Mouse (Mus musculus) kidney, embryonic 14.5 days (tissue): Measurements from ENCODE around the gene Commd1. TPM values are rescaled to one million over a fixed set of nuclear protein-coding genes. Genes with fewer than 3 reads are reported as not detected.

ENCODE experiments used
- ATAC-seq: fragments of 200-750 bp; cut with Nextera tagmentation; 2 replicates; pipeline ENCODE4 v1.8.0; 2017; ENCODE audit warnings: moderate number of reproducible peaks, mild to moderate bottlenecking, moderate TSS enrichment, moderate library complexity; ENCODE audit not compliant: low FRiP score, low TSS enrichment
- H3K27ac ChIP-seq: fragments of 300-500 bp; sonication (generic); 2 replicates; pipeline ENCODE4 v1.5.1; 2014; ENCODE audit warnings: low read depth, mild to moderate bottlenecking, low read length, moderate library complexity, mixed read lengths
- H3K27me3 ChIP-seq: fragments of 300-500 bp; sonication (generic); 2 replicates; pipeline ENCODE4 v1.6.1; 2014; ENCODE audit warnings: mild to moderate bottlenecking, low read length; ENCODE audit not compliant: control insufficient read depth, insufficient read depth
- H3K36me3 ChIP-seq: fragments of 300-500 bp; sonication (generic); 2 replicates; pipeline ENCODE4 v1.6.1; 2014; ENCODE audit warnings: low read length, mixed read lengths; ENCODE audit not compliant: control insufficient read depth, insufficient read depth
- H3K4me1 ChIP-seq: fragments of 300-500 bp; sonication (generic); 2 replicates; pipeline ENCODE4 v1.6.1; 2014; ENCODE audit warnings: low read length, mixed read lengths; ENCODE audit not compliant: control insufficient read depth, insufficient read depth
- H3K4me2 ChIP-seq: fragments of 300-500 bp; sonication (generic); replicated peaks from 2 replicates; pipeline ENCODE4 v1.6.1; 2014; ENCODE audit warnings: low read depth, mild to moderate bottlenecking, low read length
- H3K4me3 ChIP-seq: fragments of 300-500 bp; sonication (generic); 2 replicates; pipeline ENCODE4 v1.5.1; 2014; ENCODE audit warnings: mild to moderate bottlenecking, low read length
- H3K9ac ChIP-seq: fragments of 300-500 bp; sonication (generic); 2 replicates; pipeline ENCODE4 v1.6.1; 2014; ENCODE audit warnings: low read depth, mild to moderate bottlenecking, low read length, moderate library complexity
- H3K9me3 ChIP-seq: fragments of 300-500 bp; sonication (generic); 2 replicates; pipeline ENCODE4 v1.6.1; 2016; ENCODE audit warnings: low read length; ENCODE audit not compliant: control insufficient read depth
- WGBS: fragments of 180-500 bp; shearing (Covaris S2); extraction: QIAGEN DNeasy Blood & Tissue Kit; methylation state at CpG from one replicate; pipeline ENCODE4 v1.1.7; 2014; 5-methylcytosine and 5-hydroxymethylcytosine counted together
- polyA plus RNA-seq: library from polyadenylated mRNA; unstranded; fragments of >200 nt; fragmentation: Nextera tagmentation; extraction: Ambion mirVana; gene quantifications from 2 replicates; pipeline ENCODE4 v1.2.1, GENCODE M21; 2014

Gene Commd1
- polyA plus RNA-seq, 1 experiment from 2014 or later, result 398 TPM

DNA sequence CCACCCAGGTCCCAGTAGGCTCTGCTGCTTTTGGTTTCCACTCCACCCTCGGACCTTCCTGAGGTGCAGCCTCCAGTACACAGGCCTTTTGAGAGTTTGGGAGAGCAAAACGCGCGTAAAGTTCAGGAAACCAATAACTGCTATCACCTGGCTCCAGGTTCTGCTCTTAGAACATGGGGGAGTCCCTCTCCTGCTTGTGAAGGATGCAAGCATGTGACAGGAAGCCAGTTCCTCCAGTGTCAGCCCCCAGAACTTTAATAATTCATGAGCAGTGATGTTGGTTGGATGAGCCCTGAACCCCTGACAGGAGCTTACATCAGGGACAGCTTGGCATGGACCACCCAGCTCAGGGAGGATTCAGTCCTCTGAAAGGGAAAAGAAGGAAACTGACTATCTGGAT lies 102.5 kb downstream of the Commd1 start:
- no peak for ATAC-seq

DNA sequence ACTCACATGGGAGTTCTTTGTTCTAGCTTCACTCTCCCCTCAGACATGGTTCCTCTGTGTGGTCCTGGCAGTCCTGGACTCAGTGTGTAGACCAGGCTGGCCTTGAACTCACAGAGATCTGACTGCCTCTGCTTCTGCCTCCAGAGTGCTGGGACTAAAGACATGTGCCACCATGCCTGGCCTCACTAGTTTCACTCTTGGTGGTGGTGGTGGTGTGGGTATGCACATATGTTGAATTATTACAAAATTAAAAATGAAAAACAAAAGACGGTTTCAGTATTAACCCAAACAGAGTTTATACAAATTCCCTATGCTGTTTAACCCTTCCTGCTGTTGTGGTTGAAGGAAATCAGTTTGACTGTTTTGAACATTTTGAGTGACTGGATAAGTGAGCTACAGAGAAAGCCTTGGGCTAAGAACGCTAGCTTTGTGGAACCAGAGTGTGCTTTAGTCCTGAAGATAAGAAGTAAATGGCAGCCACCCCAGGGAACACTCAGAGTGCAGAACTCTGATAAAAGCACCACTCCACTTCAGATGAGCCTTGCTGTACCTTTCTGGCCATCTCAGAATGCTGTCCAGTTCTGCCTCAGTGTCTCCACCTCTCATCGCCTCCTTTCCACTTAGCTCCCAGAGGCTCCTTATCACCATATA lies 105.4 kb downstream of the Commd1 start:
- H3K9me3 ChIP-seq, result no peaks in the 10 kb centered on the region
- no peak overlapping the region for H3K4me2 ChIP-seq
- no peak for ATAC-seq
- H3K4me3 ChIP-seq, result no peak overlapping the region
- H3K27me3 ChIP-seq, result no peaks in the 10 kb centered on the region
- no peak overlapping the region for H3K27ac ChIP-seq
- H3K4me1 ChIP-seq, result peaks cover 3% of the 10 kb centered on the region
- no peaks in the 10 kb centered on the region for H3K36me3 ChIP-seq
- 84% methylated on average over 3 of the region's 3 CpGs for WGBS
- H3K9ac ChIP-seq, result no peak overlapping the region

More for the DNA sequence above, 102.5 kb downstream of the Commd1 start:
- Histone ChIP-seq H3K4me1 (no peaks in the 10 kb centered on the region), H3K4me2 (no peak overlapping the region), H3K9me3 (no peaks in the 10 kb centered on the region), H3K27ac (no peak overlapping the region), H3K4me3 (no peak overlapping the region), H3K36me3 (no peaks in the 10 kb centered on the region), H3K9ac (no peak overlapping the region), H3K27me3 (no peaks in the 10 kb centered on the region)
- 86% methylated on average over 4 of the region's 4 CpGs for WGBS

DNA sequence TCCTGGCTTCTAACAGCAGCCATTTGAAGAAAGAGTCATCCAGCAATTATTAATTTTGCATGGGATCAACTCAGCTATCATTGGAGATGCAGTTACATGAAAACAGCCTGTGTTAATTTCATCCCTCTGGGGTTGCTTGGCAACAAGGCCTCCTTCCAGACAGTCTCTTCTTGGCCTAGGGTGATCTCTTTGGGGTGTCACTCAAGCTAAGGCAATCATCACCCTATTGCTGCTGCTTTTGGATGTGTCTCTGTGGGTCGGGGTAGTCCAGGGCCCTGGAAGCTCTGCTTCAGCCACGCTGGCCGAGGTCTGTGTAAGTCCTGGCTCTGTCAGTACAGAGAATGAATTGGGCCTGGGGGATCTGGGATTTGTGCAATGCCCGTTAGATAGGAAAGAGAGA lies 106.9 kb downstream of the Commd1 start:
- no peak overlapping the region for H3K4me3 ChIP-seq

DNA sequence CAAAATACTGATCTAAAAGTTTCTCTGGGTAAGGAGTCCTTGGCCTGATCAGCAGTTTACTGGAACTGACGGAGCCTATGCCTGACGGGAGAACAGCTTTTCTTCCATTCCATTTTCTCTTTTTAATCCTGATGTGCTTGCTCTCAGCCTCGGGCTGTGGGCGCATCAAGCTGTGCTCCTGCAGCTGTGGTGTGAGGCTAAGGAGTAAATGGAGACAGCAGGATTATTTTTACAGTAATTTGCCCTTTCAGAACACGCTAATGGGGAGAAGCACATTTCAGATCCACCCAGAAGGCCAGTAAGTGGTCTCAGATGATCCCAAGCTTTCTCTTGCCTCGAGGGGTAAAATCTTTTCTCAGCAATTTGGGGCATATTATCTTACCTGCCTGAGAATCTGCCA lies 107.4 kb downstream of the Commd1 start:
- no peak overlapping the region for H3K4me2 ChIP-seq
- H3K27ac ChIP-seq, result no peak overlapping the region
- peaks cover 5% of the 10 kb centered on the region for H3K4me1 ChIP-seq
- 75% methylated on average over 6 of the region's 6 CpGs for WGBS
- H3K9ac ChIP-seq, result no peak overlapping the region
- no peak for ATAC-seq
- no peaks in the 10 kb centered on the region for H3K36me3 ChIP-seq
- H3K4me3 ChIP-seq, result no peak overlapping the region
- no peaks in the 10 kb centered on the region for H3K9me3 ChIP-seq
- H3K27me3 ChIP-seq, result no peaks in the 10 kb centered on the region

More for the DNA sequence above, 106.9 kb downstream of the Commd1 start:
- 80% methylated on average over 4 of the region's 4 CpGs for WGBS
- no peak overlapping the region for H3K4me2 ChIP-seq
- no peak overlapping the region for H3K9ac ChIP-seq
- ATAC-seq, result no peak
- no peaks in the 10 kb centered on the region for H3K9me3 ChIP-seq
- no peaks in the 10 kb centered on the region for H3K27me3 ChIP-seq
- peaks cover 5% of the 10 kb centered on the region for H3K4me1 ChIP-seq
- no peaks in the 10 kb centered on the region for H3K36me3 ChIP-seq
- no peak overlapping the region for H3K27ac ChIP-seq

DNA sequence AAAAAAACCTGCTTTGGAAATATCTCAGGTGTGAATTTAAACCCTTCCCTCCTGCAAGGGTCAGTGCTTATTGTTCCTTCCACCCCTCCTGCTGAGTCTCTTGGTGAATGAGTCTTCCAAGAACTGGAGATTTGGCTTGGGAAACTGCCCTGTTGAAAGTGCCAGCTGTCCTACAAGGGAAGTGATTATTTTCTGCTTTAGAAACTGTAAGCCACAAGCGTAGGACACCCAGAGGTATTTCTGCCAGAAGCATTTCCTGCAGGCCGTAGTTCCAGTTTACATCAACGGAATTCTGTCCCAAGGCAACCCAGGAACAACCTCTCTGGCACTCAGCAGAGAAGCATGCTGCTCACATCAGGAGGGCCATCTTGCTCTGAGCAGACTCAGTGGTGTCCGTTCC lies 108.8 kb downstream of the Commd1 start:
- 73% methylated on average over 4 of the region's 4 CpGs for WGBS
- Histone ChIP-seq H3K36me3 (no peaks in the 10 kb centered on the region), H3K27me3 (no peaks in the 10 kb centered on the region), H3K4me2 (no peak overlapping the region), H3K4me1 (peaks cover 5% of the 10 kb centered on the region), H3K4me3 (no peak overlapping the region), H3K9ac (no peak overlapping the region), H3K27ac (no peak overlapping the region), H3K9me3 (no peaks in the 10 kb centered on the region)
- ATAC-seq, result no peak

DNA sequence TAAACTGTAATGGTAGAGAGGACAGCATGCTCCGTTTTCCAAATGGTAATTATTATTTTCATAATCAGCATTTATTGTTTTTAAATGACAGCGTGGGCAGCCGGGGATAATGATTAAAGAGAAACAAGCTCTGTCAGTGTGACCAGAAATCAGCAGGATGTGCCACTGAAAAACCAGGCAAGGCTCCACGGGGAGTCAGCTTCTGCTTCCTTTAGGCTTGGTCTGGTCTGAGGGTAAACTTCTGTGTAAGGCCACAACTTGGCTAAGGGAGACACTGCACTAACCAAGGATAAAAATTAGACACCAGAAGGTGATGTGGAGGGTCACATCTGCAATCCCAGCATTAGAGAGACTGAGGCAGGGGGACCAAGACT lies 109.9 kb downstream of the Commd1 start:
- Histone ChIP-seq H3K4me1 (peaks cover 5% of the 10 kb centered on the region), H3K36me3 (no peaks in the 10 kb centered on the region), H3K27ac (peak overlapping the region; percentile 47), H3K4me2 (peak overlapping the region; percentile 11; the same call in 1 of the 2 replicates), H3K9me3 (no peaks in the 10 kb centered on the region), H3K9ac (no peak overlapping the region), H3K4me3 (no peak overlapping the region), H3K27me3 (no peaks in the 10 kb centered on the region)
- WGBS, result 33% methylated on average over 4 of the region's 4 CpGs
- ATAC-seq, result no peak

DNA sequence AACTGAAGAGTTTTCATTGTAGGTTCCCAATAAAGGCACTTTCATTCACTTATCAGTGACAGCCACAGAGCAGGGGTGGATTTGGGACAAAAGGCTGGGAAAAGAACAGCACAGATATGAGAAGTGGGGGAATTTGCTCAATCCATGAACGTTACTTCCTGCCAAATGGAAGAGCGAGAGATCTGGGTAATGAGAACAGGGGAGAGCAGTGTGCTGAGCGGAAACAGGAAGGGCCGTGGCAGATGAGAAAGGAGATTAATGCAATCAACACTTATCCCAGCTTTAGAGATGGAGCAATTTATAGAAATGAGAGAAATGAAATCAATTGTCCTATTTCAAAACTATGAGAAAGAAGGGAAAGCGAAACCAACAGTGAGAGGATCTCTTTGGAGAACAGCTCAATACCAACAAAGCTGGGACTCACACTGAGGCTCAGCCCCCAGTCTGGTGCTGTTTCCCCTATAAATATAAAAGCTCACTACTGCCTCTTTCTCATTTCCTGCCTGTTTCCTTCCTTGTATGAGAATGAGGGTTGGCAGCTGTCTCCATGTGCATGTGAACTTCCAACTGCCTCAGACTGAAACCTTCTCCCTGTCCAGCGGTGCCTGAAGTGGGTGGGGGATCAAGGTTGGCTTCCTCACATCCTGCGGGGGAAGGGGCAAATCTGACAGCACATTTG lies 110.4 kb downstream of the Commd1 start:
- peak; percentile 75; the same call in 1 of the 2 replicates for ATAC-seq
- peaks cover 5% of the 10 kb centered on the region for H3K4me1 ChIP-seq
- H3K27ac ChIP-seq, result peak overlapping the region; percentile 14; the same call in 1 of the 2 replicates
- no peak overlapping the region for H3K9ac ChIP-seq
- H3K36me3 ChIP-seq, result no peaks in the 10 kb centered on the region
- no peak overlapping the region for H3K4me3 ChIP-seq
- 57% methylated on average over 7 of the region's 7 CpGs for WGBS
- no peaks in the 10 kb centered on the region for H3K9me3 ChIP-seq
- peak overlapping the region; percentile 11; the same call in 1 of the 2 replicates for H3K4me2 ChIP-seq
- H3K27me3 ChIP-seq, result no peaks in the 10 kb centered on the region

DNA sequence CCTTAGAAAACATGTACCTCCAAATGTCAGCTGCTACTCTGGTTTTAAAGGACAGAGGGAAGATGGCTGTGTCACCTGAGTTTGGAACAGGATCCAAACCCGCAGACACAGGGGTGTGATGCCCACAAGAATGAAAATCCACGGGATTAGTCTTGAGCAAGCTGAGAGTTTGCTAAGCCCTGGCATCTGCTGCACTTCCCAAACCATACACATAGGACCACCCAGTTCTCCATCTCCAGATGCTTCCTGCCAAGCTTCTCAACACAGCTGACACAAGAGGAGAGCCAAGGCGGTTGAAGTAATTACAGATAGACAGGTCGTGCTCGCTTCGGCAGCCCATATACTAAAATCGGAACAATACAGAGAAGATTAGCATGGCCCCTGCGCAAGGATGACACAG lies 113.6 kb downstream of the Commd1 start:
- no peak for ATAC-seq
- 0 out of 2 replicates have a peak, but pooled peaks cover 1% of the 10 kb centered on the region for H3K27me3 ChIP-seq
- H3K9me3 ChIP-seq, result no peaks in the 10 kb centered on the region
- H3K4me1 ChIP-seq, result peaks cover 5% of the 10 kb centered on the region
- H3K4me2 ChIP-seq, result no peak overlapping the region
- H3K27ac ChIP-seq, result no peak overlapping the region
- H3K36me3 ChIP-seq, result no peaks in the 10 kb centered on the region
- 92% methylated on average over 8 of the region's 8 CpGs for WGBS
- H3K4me3 ChIP-seq, result no peak overlapping the region
- no peak overlapping the region for H3K9ac ChIP-seq

DNA sequence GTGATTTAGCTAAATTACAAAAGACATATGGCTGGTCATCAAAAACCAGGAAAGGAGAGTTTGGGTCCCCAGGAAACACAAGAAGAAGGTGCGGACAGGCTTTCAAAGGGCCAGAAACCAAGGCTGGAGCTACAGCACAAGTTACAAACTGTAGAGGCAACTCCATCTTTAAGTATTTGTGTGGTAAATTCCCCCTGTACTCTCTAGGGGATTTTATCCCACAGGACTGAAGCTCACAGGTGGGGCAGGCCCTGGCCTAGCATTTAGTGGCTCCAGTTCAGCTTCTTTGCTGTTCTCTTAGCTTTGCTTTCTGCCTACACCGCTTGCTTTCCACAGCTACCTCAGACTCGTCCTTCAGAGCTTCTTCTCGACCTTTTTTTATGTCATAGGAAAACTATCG lies 114.5 kb downstream of the Commd1 start:
- no peak for ATAC-seq
- Histone ChIP-seq H3K4me3 (no peak overlapping the region), H3K9me3 (no peaks in the 10 kb centered on the region), H3K4me1 (peaks cover 5% of the 10 kb centered on the region), H3K9ac (no peak overlapping the region), H3K4me2 (no peak overlapping the region), H3K36me3 (no peaks in the 10 kb centered on the region), H3K27ac (no peak overlapping the region), H3K27me3 (peaks cover 5% of the 10 kb centered on the region; the same call in 1 of the 2 replicates)
- WGBS, result 94% methylated on average over 5 of the region's 5 CpGs
